Comparison of ENCODE assay signal across 9 mouse cellular contexts in the genomic region with DNA sequence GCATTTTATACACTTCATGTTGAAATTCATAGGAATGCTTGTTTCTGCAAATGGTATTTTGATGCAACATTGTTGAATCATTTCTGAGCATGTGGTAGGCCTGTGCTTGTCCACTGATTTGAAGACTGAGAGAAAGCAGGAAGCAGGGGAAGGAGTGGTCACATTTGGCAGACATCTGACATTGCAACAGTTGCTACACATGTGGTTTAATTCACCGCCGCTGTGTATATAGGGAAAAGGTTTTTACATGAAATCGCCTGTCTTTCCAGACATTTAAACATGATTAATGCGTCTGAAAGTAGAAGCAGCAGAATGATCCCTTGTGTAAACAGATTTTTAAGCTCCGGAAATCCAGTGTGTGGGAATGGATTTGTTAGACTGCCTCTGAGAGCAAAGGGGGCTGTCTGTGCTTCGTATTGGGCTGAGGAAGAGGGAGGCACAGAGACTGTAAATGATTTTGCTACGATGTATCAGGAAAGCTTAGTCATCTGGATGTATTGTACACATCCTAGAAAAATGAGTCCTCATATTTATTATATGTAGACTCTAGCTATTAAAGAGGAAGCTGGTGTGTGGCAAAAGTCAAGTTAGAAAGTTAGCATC. TPM values are rescaled to one million over a fixed set of nuclear protein-coding genes. Genes with fewer than 3 reads are reported as not detected.
DNase-seq lines count a peak whose midpoint lies in the region; ATAC-seq and TF ChIP-seq lines count a peak whose summit lies in the region.
"Had no signal": no experiment of that assay in that cellular context is flagged by ENCODE, and none has a peak within 500 bp of the region (broad histone marks: within the 10 kb centered on the region; RNA-seq: fewer than 3 reads in every experiment).

No protein-coding gene starts in this region.

- no peak overlapping the region for H3K4me2 ChIP-seq in neural tube, embryonic 11.5 days (ENCODE audit: low read depth)
- H3K4me2 ChIP-seq in lung, embryonic 15.5 days = no peak overlapping the region

- intact Hi-C loops in gastrocnemius, adult 2 months (cut with DNase I) = no loop called here
- intact Hi-C loops in gastrocnemius, postnatal 36 days (cut with DNase I) = no loop called here

- H3K27me3 ChIP-seq in neural tube, embryonic 11.5 days (ENCODE audit: control insufficient read depth, insufficient read depth, low read length) = no peaks in the 10 kb centered on the region
- no peaks in the 10 kb centered on the region for H3K27me3 ChIP-seq in lung, embryonic 15.5 days

- no peak for DNase-seq in gastrocnemius, adult 2 months
- DNase-seq in gastrocnemius, postnatal 36 days = no peak
- peak; percentile 11 for DNase-seq in neural tube, embryonic 11.5 days (ENCODE audit: low spot score)
- DNase-seq in neural tube, embryonic 10.5 days (ENCODE audit: extremely low spot score, low spot score) = no peak
- DNase-seq in yolk sac, embryonic 10.5 days (ENCODE audit: low spot score) = peak; percentile 3
- DNase-seq in testis, postnatal 14 days (ENCODE audit: low spot score) = no peak
- DNase-seq in adrenal gland, adult 18-20 months (ENCODE audit: low spot score in 2 of 2) = no peak
- DNase-seq: layer of hippocampus, adult 9-11 months had no signal

- WGBS in neural tube, embryonic 11.5 days = 57% methylated on average over 7 of the region's 7 CpGs
- 24% methylated on average over 7 of the region's 7 CpGs for WGBS in lung, embryonic 15.5 days

- H3K36me3 ChIP-seq in neural tube, embryonic 11.5 days (ENCODE audit: control insufficient read depth, insufficient read depth, low read length) = no peaks in the 10 kb centered on the region
- no peaks in the 10 kb centered on the region for H3K36me3 ChIP-seq in lung, embryonic 15.5 days

- no peaks in the 10 kb centered on the region for H3K9me3 ChIP-seq in neural tube, embryonic 11.5 days (ENCODE audit: control insufficient read depth, low read length)
- H3K9me3 ChIP-seq in lung, embryonic 15.5 days = no peaks in the 10 kb centered on the region

- H3K9ac ChIP-seq in neural tube, embryonic 11.5 days (ENCODE audit: low read length) = no peak overlapping the region
- H3K9ac ChIP-seq in lung, embryonic 15.5 days = no peak overlapping the region

- no peak for TF ChIP-seq CTCF in gastrocnemius, adult 2 months (IDR thresholded peaks at IDR 0.05)

- H3K4me3 ChIP-seq in gastrocnemius, adult 2 months = no peak overlapping the region
- no peak overlapping the region for H3K4me3 ChIP-seq in neural tube, embryonic 11.5 days (ENCODE audit: low read depth, low read length)
- H3K4me3 ChIP-seq in lung, embryonic 15.5 days = no peak overlapping the region

- H3K27ac ChIP-seq in gastrocnemius, adult 2 months = peak overlapping the region; percentile 13; the same call in 1 of the 2 replicates
- H3K27ac ChIP-seq in neural tube, embryonic 11.5 days (ENCODE audit: low read depth, low read length) = no peak overlapping the region
- H3K27ac ChIP-seq in lung, embryonic 15.5 days = peak overlapping the region; percentile 69

- no peak for ATAC-seq in neural tube, embryonic 11.5 days (ENCODE audit: insufficient read depth, low FRiP score, low TSS enrichment)
- ATAC-seq in lung, embryonic 15.5 days (ENCODE audit: borderline replicate concordance, extremely low read depth, low FRiP score, low TSS enrichment) = peak; percentile 96

- H3K4me1 ChIP-seq in neural tube, embryonic 11.5 days (ENCODE audit: control insufficient read depth, insufficient read depth, low read length) = no peaks in the 10 kb centered on the region
- peaks cover 20% of the 10 kb centered on the region for H3K4me1 ChIP-seq in lung, embryonic 15.5 days

RNA-seq across cellular contexts. Expression of gene Ccl8, which starts 24.6 kb away (rescaled TPM):
- total RNA-seq in gastrocnemius, adult 2 months (2021) = not detected
- total RNA-seq in gastrocnemius, postnatal 36 days (2021) = under 1 TPM in 1 of 2 experiments, not detected in 1; 0.97 TPM
- not detected in 2 replicates for polyA plus RNA-seq in neural tube, embryonic 11.5 days (2014; fragmentation: Nextera tagmentation; extraction: Ambion mirVana)
- polyA plus RNA-seq in lung, embryonic 15.5 days (2015; fragmentation: Nextera tagmentation; extraction: Ambion mirVana) = 0.35 TPM in 1 of 2 replicates, not detected in the other
- total RNA-seq in adrenal gland, adult 18-20 months (2021) = 1 to 10 TPM in 1 of 2 experiments, not detected in 1; 2.0 TPM

RNA-seq across cellular contexts. Expression of gene Ccl12, which starts 37.9 kb away (rescaled TPM):
- not detected for total RNA-seq in gastrocnemius, adult 2 months (2021)
- total RNA-seq in gastrocnemius, postnatal 36 days (2021) = not detected
- polyA plus RNA-seq in neural tube, embryonic 11.5 days (2014; fragmentation: Nextera tagmentation; extraction: Ambion mirVana) = 0.97 and 2.2 TPM in 2 replicates
- 4.3 and 5.8 TPM in 2 replicates for polyA plus RNA-seq in lung, embryonic 15.5 days (2015; fragmentation: Nextera tagmentation; extraction: Ambion mirVana)
- not detected for total RNA-seq in adrenal gland, adult 18-20 months (2021)

Comparison
In these comparisons a context has a peak if more than half of its experiments do, and no peak if none do; other contexts are left out.
1. DNase-seq: peak in neural tube, embryonic 11.5 days (single experiment) and yolk sac, embryonic 10.5 days (single experiment); none in gastrocnemius, adult 2 months (single experiment), gastrocnemius, postnatal 36 days (0 of 2), neural tube, embryonic 10.5 days (single experiment), testis, postnatal 14 days (single experiment) and adrenal gland, adult 18-20 months (0 of 2).